Mouse (Mus musculus): ENCODE data around the gene Mapkapk3. TPM values are rescaled to one million over a fixed set of nuclear protein-coding genes. Genes with fewer than 3 reads are reported as not detected.

Mapkapk3 gene
- total and polyA plus RNA-seq, 3 experiments, result 29.9 to 39.8 (median 30.1) TPM

DNA sequence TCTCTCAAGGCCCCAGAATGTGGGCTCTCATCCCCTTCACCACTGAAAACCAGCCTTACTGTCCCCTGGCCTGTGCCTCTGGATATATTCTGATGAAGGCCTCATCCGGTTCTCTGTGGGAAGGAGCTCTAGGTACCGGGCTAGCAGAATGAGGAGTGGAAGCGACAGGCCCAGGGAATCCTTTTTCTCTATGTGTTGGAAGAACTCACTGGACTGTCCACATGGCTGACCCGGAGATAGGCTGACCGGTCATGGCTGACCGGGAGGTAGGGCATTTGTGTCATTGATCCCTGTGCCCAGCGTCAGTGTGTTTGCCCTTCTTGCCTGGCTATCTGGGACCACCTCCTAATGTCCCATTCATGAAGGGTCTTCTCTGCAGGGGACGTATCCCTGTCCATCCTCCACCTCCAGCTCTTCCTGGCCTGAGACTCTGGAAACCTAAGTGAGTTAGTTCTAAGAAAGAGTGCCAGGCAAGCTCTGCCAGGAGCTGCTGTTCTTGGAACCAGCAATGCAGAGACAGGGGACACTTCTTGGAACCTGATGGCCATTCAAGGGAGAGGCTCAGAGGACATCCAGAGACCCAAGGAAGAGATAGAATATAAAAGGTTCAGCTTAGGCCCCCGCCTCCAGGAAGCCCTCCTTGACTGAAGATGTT is 18.8 kb upstream of the Mapkapk3 start:
- no peak for DNase-seq (ENCODE audit: extremely low read depth)
- Histone ChIP-seq H3K79me2 (replicated peaks; ENCODE audit: control insufficient read depth, extremely low read depth, insufficient read depth, poor library complexity, severe bottlenecking) (no peaks in the 10 kb centered on the region), H3K4me1 (ENCODE audit: control insufficient read depth in 1 of 2, insufficient read depth in 2 of 2) (peaks cover 55 to 90% of the 10 kb centered on the region in 2 experiments), H3K9ac (ENCODE audit: insufficient read depth, low read depth) (no peak overlapping the region), H3K4me3 (replicated peaks in 1 of 3; ENCODE audit: low read depth in 2 of 3, low read length in 2 of 3, poor library complexity in 1 of 3) (no peak overlapping the region), H3K4me2 (ENCODE audit: insufficient read depth, low read depth, poor library complexity, severe bottlenecking) (no peak overlapping the region), H3K36me3 (replicated peaks in 1 of 2; ENCODE audit: control insufficient read depth in 1 of 2, insufficient read depth in 1 of 2, low read length in 1 of 2) (no peaks in the 10 kb centered on the region), H3K27me3 (replicated peaks) (no peaks in the 10 kb centered on the region), H3K9me3 (replicated peaks; ENCODE audit: low read length) (no peaks in the 10 kb centered on the region), H3K27ac (ENCODE audit: insufficient read depth, low read depth) (no peak overlapping the region)
- TF ChIP-seq BHLHE40 (IDR thresholded peaks at IDR 0.05; ENCODE audit: low read depth, low read length) (0 out of 2 replicates have a peak, but pooled peaks have one; percentile 0), POLR2AphosphoS2 (IDR thresholded peaks at IDR 0.05; ENCODE audit: low read depth, low read length) (no peak), UBTF (IDR thresholded peaks at IDR 0.05; ENCODE audit: low read depth, low read length) (no peak), NRF1 (IDR thresholded peaks at IDR 0.05; ENCODE audit: low read depth, low read length) (no peak), EP300 (IDR thresholded peaks at IDR 0.05; ENCODE audit: low read length) (no peak), SIN3A (IDR thresholded peaks at IDR 0.05; ENCODE audit: low read length) (no peak)
- in situ Hi-C loops (cut with MboI; ENCODE audit: low pct_ligation_motif_present, low pct_unique_long_range_greater_than_20kb, low sequenced_read_pairs), result no loop called here
- dilution Hi-C loops (cut with MboI; ENCODE audit: extremely low pct_ligation_motif_present, extremely low pct_unique_long_range_greater_than_20kb, low sequenced_read_pairs), result no loop called here

- in situ Hi-C loops (cut with MboI; ENCODE audit: low pct_ligation_motif_present, low pct_unique_long_range_greater_than_20kb, low sequenced_read_pairs) (no loop called here), dilution Hi-C loops (cut with MboI; ENCODE audit: extremely low pct_ligation_motif_present, extremely low pct_unique_long_range_greater_than_20kb, low sequenced_read_pairs) (no loop called here)
- DNase-seq (ENCODE audit: extremely low read depth), result no peak
- Histone ChIP-seq H3K27ac (ENCODE audit: insufficient read depth, low read depth) (no peak overlapping the region), H3K9me3 (replicated peaks; ENCODE audit: low read length) (no peaks in the 10 kb centered on the region), H3K4me2 (ENCODE audit: insufficient read depth, low read depth, poor library complexity, severe bottlenecking) (no peak overlapping the region), H3K4me1 (ENCODE audit: control insufficient read depth in 1 of 2, insufficient read depth in 2 of 2) (peaks cover 61 to 90% of the 10 kb centered on the region in 2 experiments), H3K79me2 (replicated peaks; ENCODE audit: control insufficient read depth, extremely low read depth, insufficient read depth, poor library complexity, severe bottlenecking) (no peaks in the 10 kb centered on the region), H3K4me3 (replicated peaks in 1 of 3; ENCODE audit: low read depth in 2 of 3, low read length in 2 of 3, poor library complexity in 1 of 3) (no peak overlapping the region), H3K9ac (ENCODE audit: insufficient read depth, low read depth) (no peak overlapping the region), H3K36me3 (replicated peaks in 1 of 2; ENCODE audit: control insufficient read depth in 1 of 2, insufficient read depth in 1 of 2, low read length in 1 of 2) (no peaks in the 10 kb centered on the region), H3K27me3 (replicated peaks) (no peaks in the 10 kb centered on the region)
- TF ChIP-seq TBP (conservative IDR thresholded peaks at IDR 0.05; ENCODE audit: low read depth, low read length), result no peak
- TF ChIP-seq MYC (IDR thresholded peaks at IDR 0.05; ENCODE audit: low read depth, low read length), result no peak
- no peak for TF ChIP-seq MAFK (IDR thresholded peaks at IDR 0.05; ENCODE audit: insufficient replicate concordance, low read length)
- no peak for TF ChIP-seq RCOR1 (conservative IDR thresholded peaks at IDR 0.05; ENCODE audit: low read depth, low read length)
- peak; percentile 49 for TF ChIP-seq BHLHE40 (IDR thresholded peaks at IDR 0.05; ENCODE audit: low read depth, low read length)
- no peak for TF ChIP-seq SMC3 (IDR thresholded peaks at IDR 0.05; ENCODE audit: low read depth, low read length)
- no peak; the same call in 1 of the 2 replicates for TF ChIP-seq ETS1 (conservative IDR thresholded peaks at IDR 0.05; ENCODE audit: low read depth, low read length)
These were observed 18.2 kb upstream of the Mapkapk3 start for GRCm38 (mm10) chr9:107307886-107308285.
